Mouse (Mus musculus) cerebellum, postnatal 25 days (tissue): Measurements from ENCODE around the gene Apba2.

Source experiments
- DNase-seq, 2 experiments: peaks; one replicate each; pipeline ENCODE4 v3.0.0; 2021; ENCODE audit warnings: mixed read lengths in 2 of 2

Apba2 gene

GRCm38 (mm10) chr7:64501536-64502270 is at the start of gene Apba2:
Gene Apba2 (plus strand): TSS chr7:64501706.
- peak; percentile 92 to 95 for DNase-seq

- DNase-seq, result peak; percentile 18 to 24
Observed at GRCm38 (mm10) chr7:64451861-64452382, 49.6 kb upstream of the Apba2 start.

GRCm38 (mm10) chr7:64452471-64453222 is 48.9 kb upstream of the Apba2 start:
- peak; percentile 52 to 68 for DNase-seq

- no peak for DNase-seq
Observed at GRCm38 (mm10) chr7:64456176-64456575, 45.3 kb upstream of the Apba2 start.

GRCm38 (mm10) chr7:64456676-64457075 is 44.8 kb upstream of the Apba2 start:
- DNase-seq, result no peak

GRCm38 (mm10) chr7:64457811-64458210 is 43.7 kb upstream of the Apba2 start:
- DNase-seq, result no peak

GRCm38 (mm10) chr7:64497438-64497837 is 4.1 kb upstream of the Apba2 start:
- peak; percentile 22 to 60 for DNase-seq

GRCm38 (mm10) chr7:64502271-64503180 is 1.0 kb downstream of the Apba2 start:
- DNase-seq, result peak in 1 of 2 experiments; percentile 61

GRCm38 (mm10) chr7:64503641-64504040 is 2.1 kb downstream of the Apba2 start:
- DNase-seq, result peak; percentile 29 to 36

- DNase-seq, result peak; percentile 52 to 76
Observed at GRCm38 (mm10) chr7:64504691-64505231, 3.3 kb downstream of the Apba2 start.

GRCm38 (mm10) chr7:64505571-64505970 is 4.1 kb downstream of the Apba2 start:
- DNase-seq, result peak; percentile 32 to 44

- DNase-seq, result peak; percentile 13 to 20
Observed at GRCm38 (mm10) chr7:64508826-64509225, 7.3 kb downstream of the Apba2 start.

- peak in 1 of 2 experiments; percentile 26 for DNase-seq
Observed at GRCm38 (mm10) chr7:64509911-64510310, 8.4 kb downstream of the Apba2 start.

GRCm38 (mm10) chr7:64510526-64511210 is 9.2 kb downstream of the Apba2 start:
- DNase-seq, result peak; percentile 92

GRCm38 (mm10) chr7:64513621-64514020 is 12.1 kb downstream of the Apba2 start:
- DNase-seq, result peak; percentile 4 to 6

- DNase-seq, result no peak
Observed at GRCm38 (mm10) chr7:64515280-64515679, 13.8 kb downstream of the Apba2 start.

GRCm38 (mm10) chr7:64515891-64516290 is 14.4 kb downstream of the Apba2 start:
- no peak for DNase-seq

- peak; percentile 54 to 56 for DNase-seq
Observed at GRCm38 (mm10) chr7:64519091-64519490, 17.6 kb downstream of the Apba2 start.

- DNase-seq, result peak in 1 of 2 experiments; percentile 64
Observed at GRCm38 (mm10) chr7:64519521-64519920, 18.0 kb downstream of the Apba2 start.

GRCm38 (mm10) chr7:64521695-64522408 is 20.3 kb downstream of the Apba2 start:
- peak; percentile 78 to 83 for DNase-seq

GRCm38 (mm10) chr7:64522409-64522730 is 20.9 kb downstream of the Apba2 start:
- DNase-seq, result no peak
